Mouse (Mus musculus) gastrocnemius, adult 18-20 months (tissue): ENCODE results near the gene Tmem238. TPM values are rescaled to one million over a fixed set of nuclear protein-coding genes. Genes with fewer than 3 reads are reported as not detected.

Source experiments
- DNase-seq: peaks from one replicate; pipeline ENCODE4 v3.0.0; 2021; ENCODE audit warnings: low spot score
- total RNA-seq, 2 experiments: library from RNA; stranded (reverse); gene quantifications; 2 replicates each; pipeline ENCODE4 v1.2.3; 2021

Gene Tmem238
- total RNA-seq, 2 experiments from 2014 or later: 7.1 to 10.0 TPM

- DNase-seq: no peak
Measured at GRCm38 (mm10) chr7:4747156-4747899, 42.1 kb downstream of the Tmem238 start.

- no peak for DNase-seq
Measured at GRCm38 (mm10) chr7:4746326-4746980, 43.0 kb downstream of the Tmem238 start.

DNA sequence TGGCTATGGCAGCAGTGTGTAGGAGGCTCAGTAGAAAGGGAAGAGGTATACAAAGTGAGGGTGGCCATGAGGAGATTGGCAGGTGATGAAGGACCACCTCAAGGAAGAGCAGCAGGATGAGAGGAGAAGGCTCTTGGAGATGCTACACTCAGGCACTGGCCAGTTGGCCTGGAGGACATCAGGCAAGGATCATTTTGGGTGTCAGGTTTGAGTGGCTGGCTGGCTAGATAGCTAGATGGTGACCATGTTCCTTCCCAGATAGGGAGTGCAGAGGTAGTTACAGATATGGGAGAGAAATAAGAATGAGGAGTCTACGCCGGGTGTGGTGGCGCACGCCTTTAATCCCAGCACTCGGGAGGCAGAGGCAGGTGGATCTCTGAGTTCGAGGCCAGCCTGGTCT is 44.6 kb downstream of the Tmem238 start:
- no peak for DNase-seq

GRCm38 (mm10) chr7:4743354-4743753 is 46.1 kb downstream of the Tmem238 start:
- no peak for DNase-seq

DNA sequence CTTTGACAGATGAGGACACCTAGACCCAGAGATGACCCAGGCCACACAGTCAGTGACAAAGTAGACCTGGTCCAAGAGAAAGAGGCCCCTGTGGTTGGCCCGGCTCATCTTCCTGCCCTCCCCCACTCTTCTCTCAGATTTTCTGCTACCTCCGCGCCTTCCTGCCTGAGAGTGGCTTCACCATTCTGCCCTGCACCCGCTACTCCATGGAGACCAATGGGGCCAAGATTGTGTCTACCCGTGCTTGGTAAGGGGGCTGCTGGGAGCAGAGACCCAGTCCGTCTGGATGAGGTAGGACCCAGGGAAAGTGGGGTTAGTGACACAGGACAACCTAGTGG is 47.0 kb downstream of the Tmem238 start:
- DNase-seq: no peak

- DNase-seq: no peak
Measured at GRCm38 (mm10) chr7:4741672-4742481, 47.6 kb downstream of the Tmem238 start.

GRCm38 (mm10) chr7:4741151-4741550 is 48.3 kb downstream of the Tmem238 start:
- DNase-seq: peak; percentile 66

DNA sequence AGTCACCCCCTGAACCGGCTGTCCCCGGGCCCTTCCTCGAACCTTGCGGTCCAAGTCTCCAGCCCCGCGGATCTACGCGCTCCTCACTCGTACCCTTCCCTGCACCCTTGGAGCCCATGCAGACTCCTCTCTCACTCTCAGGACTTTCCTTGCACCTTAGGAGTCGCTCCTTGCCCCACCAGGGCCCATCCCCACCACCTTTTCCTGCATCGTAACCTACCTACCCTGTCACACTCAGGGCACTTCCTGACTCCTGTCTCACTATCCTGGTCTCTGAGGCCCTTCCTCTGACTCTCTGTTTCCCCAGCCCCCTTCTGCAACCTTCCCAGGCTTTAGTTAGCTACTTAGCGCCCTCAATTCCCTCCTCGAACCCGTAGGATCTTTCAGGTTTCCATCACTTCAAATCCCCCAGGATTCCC is 49.1 kb downstream of the Tmem238 start:
- DNase-seq: no peak

DNA sequence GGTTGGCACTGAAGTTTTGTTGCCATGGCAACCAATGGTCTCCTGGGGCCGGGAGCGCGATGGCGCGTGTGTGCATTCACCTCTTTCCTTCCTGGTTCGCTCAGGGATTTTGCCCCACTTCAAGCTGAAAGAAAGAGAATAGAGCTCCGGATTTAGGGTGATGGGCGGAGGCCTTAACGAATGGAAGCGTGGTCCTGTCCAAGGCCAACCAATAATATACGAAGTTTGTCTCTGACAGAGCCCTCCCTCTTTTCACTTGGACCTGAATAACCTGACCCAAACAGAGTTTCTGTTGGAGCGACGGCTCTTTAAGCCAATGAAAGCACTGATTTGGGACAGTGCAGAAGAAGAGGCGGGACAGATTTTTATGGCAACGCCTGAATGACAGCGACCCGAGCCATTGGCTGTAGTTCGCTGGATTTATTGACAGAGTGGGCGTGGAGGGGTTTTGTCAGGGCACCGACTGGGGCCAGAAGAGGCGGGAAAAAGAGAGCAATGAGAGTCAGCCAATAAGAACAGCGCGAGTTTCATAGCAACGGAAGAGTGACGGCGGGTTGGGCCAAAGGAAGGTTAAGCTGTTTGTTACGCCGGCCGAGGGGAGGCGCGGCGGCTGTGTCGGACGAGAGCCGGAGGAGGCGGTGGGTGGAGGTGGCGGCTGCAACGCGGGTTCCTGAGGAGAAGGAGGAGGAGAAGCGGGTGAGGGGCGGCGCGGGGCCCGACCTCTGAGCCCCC is 49.7 kb downstream of the Tmem238 start, which contains the start of gene Kmt5c:
Kmt5c (plus strand) TSS at position 572 of the 732 bp plus-strand sequence.
- DNase-seq: peak; percentile 100

DNA sequence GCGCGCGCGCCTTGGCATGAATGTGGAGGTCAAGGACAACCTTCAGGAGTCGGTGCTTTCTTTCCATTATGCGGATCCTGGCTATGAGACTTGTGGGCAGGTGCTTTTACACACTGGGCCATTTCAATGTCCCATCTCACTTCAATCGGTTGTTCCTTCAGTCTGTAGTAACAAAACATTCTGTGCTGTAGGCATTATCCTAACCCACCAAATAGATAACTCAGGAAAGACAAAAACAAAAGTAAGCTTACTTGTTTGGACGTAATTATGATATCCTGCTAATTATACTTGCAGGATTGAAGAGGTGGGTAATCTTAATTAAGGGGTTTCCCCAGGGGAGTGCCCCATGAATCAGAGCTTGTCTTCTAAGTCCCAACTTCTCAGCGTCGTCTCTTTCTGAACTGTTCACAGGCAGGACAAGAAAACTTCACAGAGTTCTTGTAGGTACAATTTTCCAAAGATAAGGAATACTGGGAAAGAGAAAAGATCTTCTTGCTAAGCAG is 50.4 kb downstream of the Tmem238 start:
- DNase-seq: no peak

Other genes starting within 250 kb of the Tmem238 start
- gene Syt5, start 242.1 kb downstream of the Tmem238 start, total RNA-seq: not detected
- gene Ptprh, start 185.6 kb downstream of the Tmem238 start, total RNA-seq: not detected
- gene Tmem86b, start 158.2 kb downstream of the Tmem238 start, total RNA-seq: 1 to 10 TPM; 2.3 to 2.6 TPM
- 10 to 100 TPM; 45.8 to 46.6 TPM for gene Ppp6r1, start 130.6 kb downstream of the Tmem238 start, total RNA-seq
- gene Hspbp1, start 104.6 kb downstream of the Tmem238 start, total RNA-seq: 10 to 100 TPM; 22.1 to 23.9 TPM
- under 1 TPM; 0.50 to 0.64 TPM for gene Brsk1, start 99.1 kb downstream of the Tmem238 start, total RNA-seq
- gene Tmem150b, start 64.4 kb downstream of the Tmem238 start, total RNA-seq: not detected
- 1 to 10 TPM; 5.5 to 5.6 TPM for gene Kmt5c, start 49.5 kb downstream of the Tmem238 start, total RNA-seq
- gene Cox6b2, start 36.6 kb downstream of the Tmem238 start, total RNA-seq: 1 to 10 TPM in 1 of 2 experiments, under 1 TPM in 1; 0.87 to 1.3 TPM
- not detected for gene Fam71e2, start 18.4 kb downstream of the Tmem238 start, total RNA-seq
- gene Il11, start 6.8 kb downstream of the Tmem238 start, total RNA-seq: under 1 TPM in 1 of 2 experiments, not detected in 1; 0.14 TPM
- not detected for gene Tmem190, start 6.7 kb downstream of the Tmem238 start, total RNA-seq
- gene Rpl28, start 3.2 kb upstream of the Tmem238 start, total RNA-seq: 100 to 1,000 TPM; 582 to 601 TPM
- gene Ube2s, start 22.9 kb upstream of the Tmem238 start, total RNA-seq: 10 to 100 TPM; 84.1 to 86.9 TPM
- not detected for gene Shisa7, start 55.0 kb upstream of the Tmem238 start, total RNA-seq
- gene Isoc2b, start 80.6 kb upstream of the Tmem238 start, total RNA-seq: 1 to 10 TPM; 6.0 to 8.2 TPM
- 10 to 100 TPM; 26.9 to 32.6 TPM for gene Isoc2a, start 87.5 kb upstream of the Tmem238 start, total RNA-seq
- under 1 TPM; 0.18 to 0.64 TPM for gene Gm36210, start 116.9 kb upstream of the Tmem238 start, total RNA-seq
- gene Zfp628, start 125.6 kb upstream of the Tmem238 start, total RNA-seq: 1 to 10 TPM; 8.7 to 8.9 TPM
- 1 to 10 TPM; 3.2 to 4.6 TPM for gene Nat14, start 132.4 kb upstream of the Tmem238 start, total RNA-seq
- 1 to 10 TPM; 3.9 to 4.7 TPM for gene Ssc5d, start 136.1 kb upstream of the Tmem238 start, total RNA-seq
- 100 to 1,000 TPM in 1 of 2 experiments, 10 to 100 TPM in 1; 37.4 to 119 TPM for gene Sbk2, start 174.8 kb upstream of the Tmem238 start, total RNA-seq
- gene Sbk3, start 181.5 kb upstream of the Tmem238 start, total RNA-seq: 10 to 100 TPM in 1 of 2 experiments, 1 to 10 TPM in 1; 1.8 to 15.5 TPM
- 10 to 100 TPM in 1 of 2 experiments, 1 to 10 TPM in 1; 8.7 to 13.9 TPM for gene Zfp579, start 206.5 kb upstream of the Tmem238 start, total RNA-seq
- 1 to 10 TPM; 8.0 to 8.5 TPM for gene Zfp524, start 224.8 kb upstream of the Tmem238 start, total RNA-seq
- gene Fiz1, start 225.0 kb upstream of the Tmem238 start, total RNA-seq: 10 to 100 TPM; 19.0 to 24.4 TPM
- gene Gm44973, start 225.8 kb upstream of the Tmem238 start, total RNA-seq: not detected
- gene Zfp865, start 230.7 kb upstream of the Tmem238 start, total RNA-seq: 10 to 100 TPM; 12.4 to 13.2 TPM
- gene Ccdc106, start 230.9 kb upstream of the Tmem238 start, total RNA-seq: not detected
- not detected for gene 4632433K11Rik, start 244.5 kb upstream of the Tmem238 start, total RNA-seq
- gene Zfp784, start 248.8 kb upstream of the Tmem238 start, total RNA-seq: 1 to 10 TPM; 2.7 to 2.8 TPM